In genomic region chr17:46162551-46162950, GRCm38 (mm10) we compare ENCODE assay signal across 8 mouse cellular contexts. TPM values are rescaled to one million over a fixed set of nuclear protein-coding genes. Genes with fewer than 3 reads are reported as not detected.
DNase-seq lines count a peak whose midpoint lies in the region; ATAC-seq and TF ChIP-seq lines count a peak whose summit lies in the region.
"Had no signal": no experiment of that assay in that cellular context is flagged by ENCODE, and none has a peak within 500 bp of the region (broad histone marks: within the 10 kb centered on the region; RNA-seq: fewer than 3 reads in every experiment).

No protein-coding gene starts in this region.

- 0 out of 2 replicates have a peak overlapping the region, but pooled peaks have one; percentile 13 for H3K4me3 ChIP-seq in hindbrain, embryonic 10.5 days
- H3K4me3 ChIP-seq in hindbrain, embryonic 16.5 days (ENCODE audit: low read length), result no peak overlapping the region
- H3K4me3 ChIP-seq in spleen, adult 2 months (ENCODE audit: extremely low read depth, insufficient read depth, insufficient read length), result peak overlapping the region; percentile 55; the same call in 1 of the 2 replicates
- peak overlapping the region; percentile 81 for H3K4me3 ChIP-seq in liver, embryonic 12.5 days
- no peak overlapping the region for H3K4me3 ChIP-seq in stomach, postnatal 0 days (ENCODE audit: low read depth, low read length)

- no peak overlapping the region for H3K4me2 ChIP-seq in hindbrain, embryonic 16.5 days (ENCODE audit: low read length)
- H3K4me2 ChIP-seq in liver, embryonic 12.5 days, result peak overlapping the region; percentile 78
- H3K4me2 ChIP-seq in stomach, postnatal 0 days (replicated peaks; ENCODE audit: low read depth), result peak overlapping the region; percentile 86

- no peaks in the 10 kb centered on the region for H3K9me3 ChIP-seq in hindbrain, embryonic 10.5 days
- H3K9me3 ChIP-seq in hindbrain, embryonic 16.5 days (ENCODE audit: control insufficient read depth, low read length), result no peaks in the 10 kb centered on the region
- H3K9me3 ChIP-seq in liver, embryonic 12.5 days (replicated peaks), result no peaks in the 10 kb centered on the region
- no peaks in the 10 kb centered on the region for H3K9me3 ChIP-seq in stomach, postnatal 0 days (ENCODE audit: control insufficient read depth, low read length)

- WGBS in hindbrain, embryonic 10.5 days, result 94% methylated on average over 7 of the region's 7 CpGs
- WGBS in hindbrain, embryonic 16.5 days, result 94% methylated on average over 7 of the region's 7 CpGs
- 40% methylated on average over 7 of the region's 7 CpGs for WGBS in spleen, adult 2 months
- 82% methylated on average over 7 of the region's 7 CpGs for WGBS in liver, embryonic 12.5 days (ENCODE audit: insufficient replicate concordance)
- 64% methylated on average over 7 of the region's 7 CpGs for WGBS in stomach, postnatal 0 days

- no peak for TF ChIP-seq POLR2A in spleen, adult 2 months (IDR thresholded peaks at IDR 0.05; ENCODE audit: low read depth, low read length)

- no peak overlapping the region for H3K9ac ChIP-seq in hindbrain, embryonic 16.5 days (ENCODE audit: low read depth, low read length)
- H3K9ac ChIP-seq in liver, embryonic 12.5 days, result peak overlapping the region; percentile 92; the same call in 1 of the 2 replicates
- H3K9ac ChIP-seq in stomach, postnatal 0 days (ENCODE audit: low read length), result no peak overlapping the region

- peaks cover 50% of the 10 kb centered on the region for H3K36me3 ChIP-seq in hindbrain, embryonic 10.5 days
- peaks cover 18% of the 10 kb centered on the region for H3K36me3 ChIP-seq in hindbrain, embryonic 16.5 days (ENCODE audit: control insufficient read depth, insufficient read depth, low read length)
- H3K36me3 ChIP-seq in spleen, adult 2 months (ENCODE audit: control insufficient read depth, insufficient read depth, low read length), result peaks cover 27% of the 10 kb centered on the region
- H3K36me3 ChIP-seq in liver, embryonic 12.5 days, result peaks cover 60% of the 10 kb centered on the region
- H3K36me3 ChIP-seq in stomach, postnatal 0 days (ENCODE audit: control insufficient read depth, insufficient read depth, low read length), result peaks cover 12% of the 10 kb centered on the region; the same call in 1 of the 2 replicates

- no peaks in the 10 kb centered on the region for H3K27me3 ChIP-seq in hindbrain, embryonic 10.5 days (ENCODE audit: insufficient read depth, poor library complexity, severe bottlenecking)
- no peaks in the 10 kb centered on the region for H3K27me3 ChIP-seq in hindbrain, embryonic 16.5 days (replicated peaks; ENCODE audit: control insufficient read depth, insufficient read depth, low read length)
- no peaks in the 10 kb centered on the region for H3K27me3 ChIP-seq in spleen, adult 2 months (ENCODE audit: control insufficient read depth, insufficient read depth, low read length)
- H3K27me3 ChIP-seq in liver, embryonic 12.5 days (replicated peaks), result no peaks in the 10 kb centered on the region
- no peaks in the 10 kb centered on the region for H3K27me3 ChIP-seq in stomach, postnatal 0 days (ENCODE audit: control insufficient read depth, insufficient read depth, low read length)
- H3K27me3 ChIP-seq: Patski had no signal

- no peak for TF ChIP-seq CTCF in spleen, adult 2 months (IDR thresholded peaks at IDR 0.05; ENCODE audit: extremely low read depth, insufficient read depth, insufficient read length, insufficient replicate concordance)
- TF ChIP-seq CTCF in stomach, postnatal 0 days (IDR thresholded peaks at IDR 0.05; ENCODE audit: low read depth), result no peak

- no peak for ATAC-seq in hindbrain, embryonic 16.5 days
- ATAC-seq in liver, embryonic 12.5 days, result no peak
- ATAC-seq in stomach, postnatal 0 days (ENCODE audit: low FRiP score, low TSS enrichment), result no peak; the same call in 1 of the 2 replicates
- ATAC-seq: Patski had no signal

- H3K4me1 ChIP-seq in hindbrain, embryonic 10.5 days (replicated peaks), result peaks cover 30% of the 10 kb centered on the region
- H3K4me1 ChIP-seq in hindbrain, embryonic 16.5 days (ENCODE audit: control insufficient read depth, insufficient read depth, low read depth, low read length), result peaks cover 13% of the 10 kb centered on the region
- peaks cover 12% of the 10 kb centered on the region; the same call in 1 of the 2 replicates for H3K4me1 ChIP-seq in spleen, adult 2 months (ENCODE audit: control insufficient read depth, insufficient read depth, insufficient read length)
- peaks cover 46% of the 10 kb centered on the region for H3K4me1 ChIP-seq in liver, embryonic 12.5 days
- no peaks in the 10 kb centered on the region; the same call in 1 of the 2 replicates for H3K4me1 ChIP-seq in stomach, postnatal 0 days (replicated peaks; ENCODE audit: control insufficient read depth, insufficient read depth)

- DNase-seq in hindbrain, embryonic 10.5 days (ENCODE audit: low spot score), result no peak
- no peak for DNase-seq in spleen, adult 2 months (ENCODE audit: low read depth in 1 of 2, low spot score in 2 of 2)
- DNase-seq in spleen, adult 18-20 months, result no peak
- DNase-seq in stomach, postnatal 0 days (ENCODE audit: low spot score), result no peak
- no peak for DNase-seq in gastrocnemius, adult 8-10 months (ENCODE audit: low spot score in 2 of 2)

- no peak overlapping the region for H3K27ac ChIP-seq in hindbrain, embryonic 10.5 days
- no peak overlapping the region for H3K27ac ChIP-seq in hindbrain, embryonic 16.5 days (ENCODE audit: low read depth, low read length)
- peak overlapping the region; percentile 90 for H3K27ac ChIP-seq in spleen, adult 2 months (ENCODE audit: insufficient read depth, low read length)
- H3K27ac ChIP-seq in liver, embryonic 12.5 days, result peak overlapping the region; percentile 98
- peak overlapping the region; percentile 65 for H3K27ac ChIP-seq in stomach, postnatal 0 days (replicated peaks)

- no peak for TF ChIP-seq EP300 in stomach, postnatal 0 days (optimal IDR thresholded peaks at IDR 0.05)

RNA-seq across cellular contexts. Expression of gene Gtpbp2, which starts 1.7 kb away (rescaled TPM):
- polyA plus RNA-seq in hindbrain, embryonic 10.5 days (2016; fragmentation: Nextera tagmentation; extraction: Ambion mirVana), result 32.6 and 37.8 TPM in 2 replicates
- polyA plus RNA-seq in hindbrain, embryonic 16.5 days (2015; fragmentation: Nextera tagmentation; extraction: Ambion mirVana), result 39.6 and 41.0 TPM in 2 replicates
- 176 and 177 TPM in 2 replicates for polyA plus RNA-seq in spleen, adult 2 months (2012; rRNA removed)
- polyA plus RNA-seq in liver, embryonic 12.5 days (2016; fragmentation: Nextera tagmentation; extraction: Ambion mirVana), result 32.6 and 33.7 TPM in 2 replicates
- 21.2 and 21.6 TPM in 2 replicates for polyA plus RNA-seq in stomach, postnatal 0 days (2015; fragmentation: Nextera tagmentation; extraction: Ambion mirVana)
- 10 to 100 TPM; 37.0 to 43.9 (median 40.3) TPM for total RNA-seq in gastrocnemius, adult 8-10 months (2022)

RNA-seq across cellular contexts. Expression of gene Mad2l1bp, which starts 9.2 kb away (rescaled TPM):
- 38.7 and 38.9 TPM in 2 replicates for polyA plus RNA-seq in hindbrain, embryonic 10.5 days (2016; fragmentation: Nextera tagmentation; extraction: Ambion mirVana)
- polyA plus RNA-seq in hindbrain, embryonic 16.5 days (2015; fragmentation: Nextera tagmentation; extraction: Ambion mirVana), result 22.1 and 23.0 TPM in 2 replicates
- polyA plus RNA-seq in spleen, adult 2 months (2012; rRNA removed), result 16.5 and 17.7 TPM in 2 replicates
- 44.1 and 46.7 TPM in 2 replicates for polyA plus RNA-seq in liver, embryonic 12.5 days (2016; fragmentation: Nextera tagmentation; extraction: Ambion mirVana)
- 35.5 and 35.8 TPM in 2 replicates for polyA plus RNA-seq in stomach, postnatal 0 days (2015; fragmentation: Nextera tagmentation; extraction: Ambion mirVana)
- 10 to 100 TPM; 14.1 to 26.9 (median 18.9) TPM for total RNA-seq in gastrocnemius, adult 8-10 months (2022)

RNA-seq across cellular contexts. Expression of gene Rsph9, which starts 18.5 kb away (rescaled TPM):
- 14.5 and 20.5 TPM in 2 replicates for polyA plus RNA-seq in hindbrain, embryonic 10.5 days (2016; fragmentation: Nextera tagmentation; extraction: Ambion mirVana)
- 54.8 and 62.7 TPM in 2 replicates for polyA plus RNA-seq in hindbrain, embryonic 16.5 days (2015; fragmentation: Nextera tagmentation; extraction: Ambion mirVana)
- 0.58 and 2.1 TPM in 2 replicates for polyA plus RNA-seq in spleen, adult 2 months (2012; rRNA removed)
- 0.72 and 1.5 TPM in 2 replicates for polyA plus RNA-seq in liver, embryonic 12.5 days (2016; fragmentation: Nextera tagmentation; extraction: Ambion mirVana)
- polyA plus RNA-seq in stomach, postnatal 0 days (2015; fragmentation: Nextera tagmentation; extraction: Ambion mirVana), result 13.1 and 13.6 TPM in 2 replicates
- total RNA-seq in gastrocnemius, adult 8-10 months (2022), result under 1 TPM in 3 of 4 experiments, not detected in 1; 0.34 to 0.58 (median 0.40) TPM

RNA-seq across cellular contexts. Expression of gene Polh, which starts 39.9 kb away (rescaled TPM):
- 13.0 and 13.1 TPM in 2 replicates for polyA plus RNA-seq in hindbrain, embryonic 10.5 days (2016; fragmentation: Nextera tagmentation; extraction: Ambion mirVana)
- 6.2 and 8.4 TPM in 2 replicates for polyA plus RNA-seq in hindbrain, embryonic 16.5 days (2015; fragmentation: Nextera tagmentation; extraction: Ambion mirVana)
- 5.2 and 5.6 TPM in 2 replicates for polyA plus RNA-seq in spleen, adult 2 months (2012; rRNA removed)
- 24.6 and 25.0 TPM in 2 replicates for polyA plus RNA-seq in liver, embryonic 12.5 days (2016; fragmentation: Nextera tagmentation; extraction: Ambion mirVana)
- polyA plus RNA-seq in stomach, postnatal 0 days (2015; fragmentation: Nextera tagmentation; extraction: Ambion mirVana), result 7.5 and 8.0 TPM in 2 replicates
- total RNA-seq in gastrocnemius, adult 8-10 months (2022), result 10 to 100 TPM; 12.3 to 16.2 (median 14.3) TPM

RNA-seq across cellular contexts. Expression of gene Xpo5, which starts 40.0 kb away (rescaled TPM):
- 59.2 and 66.8 TPM in 2 replicates for polyA plus RNA-seq in hindbrain, embryonic 10.5 days (2016; fragmentation: Nextera tagmentation; extraction: Ambion mirVana)
- 29.0 and 35.7 TPM in 2 replicates for polyA plus RNA-seq in hindbrain, embryonic 16.5 days (2015; fragmentation: Nextera tagmentation; extraction: Ambion mirVana)
- 14.7 and 16.8 TPM in 2 replicates for polyA plus RNA-seq in spleen, adult 2 months (2012; rRNA removed)
- 33.0 and 34.9 TPM in 2 replicates for polyA plus RNA-seq in liver, embryonic 12.5 days (2016; fragmentation: Nextera tagmentation; extraction: Ambion mirVana)
- 11.5 and 12.2 TPM in 2 replicates for polyA plus RNA-seq in stomach, postnatal 0 days (2015; fragmentation: Nextera tagmentation; extraction: Ambion mirVana)
- 10 to 100 TPM in 2 of 4 experiments, 1 to 10 TPM in 2; 8.0 to 10.3 (median 9.6) TPM for total RNA-seq in gastrocnemius, adult 8-10 months (2022)

Comparison
In these comparisons a context has a peak if more than half of its experiments do, and no peak if none do; other contexts are left out.
1. H3K4me3 ChIP-seq: peak in hindbrain, embryonic 10.5 days (single experiment), spleen, adult 2 months (single experiment) and liver, embryonic 12.5 days (single experiment); none in hindbrain, embryonic 16.5 days (single experiment) and stomach, postnatal 0 days (single experiment).
2. H3K27ac ChIP-seq: peak in spleen, adult 2 months (single experiment), liver, embryonic 12.5 days (single experiment) and stomach, postnatal 0 days (single experiment); none in hindbrain, embryonic 10.5 days (single experiment) and hindbrain, embryonic 16.5 days (single experiment).